Mouse (Mus musculus): ENCODE results near the gene Tardbp. TPM values are rescaled to one million over a fixed set of nuclear protein-coding genes. Genes with fewer than 3 reads are reported as not detected.
A peak's percentile ranks its signal among the peaks of the same experiment; 100 is the strongest.

The Tardbp gene
- total RNA-seq, 2 experiments from 2014 or later = 199 to 221 TPM

- DNase-seq (ENCODE audit: low spot score in 2 of 2) = no peak
These were observed 24.3 kb downstream of the Tardbp start, which contains the start of gene Masp2 for GRCm38 (mm10) chr4:148602357-148603120. Gene Masp2 (plus strand): TSS chr4:148602554.

GRCm38 (mm10) chr4:148601871-148602270, 24.9 kb downstream of the Tardbp start:
- no peak for DNase-seq (ENCODE audit: low spot score in 2 of 2)

GRCm38 (mm10) chr4:148600316-148600715, 26.5 kb downstream of the Tardbp start:
- DNase-seq (ENCODE audit: low spot score in 2 of 2) = no peak

- DNase-seq (ENCODE audit: low spot score in 2 of 2) = no peak
These were observed 28.0 kb downstream of the Tardbp start for GRCm38 (mm10) chr4:148598826-148599225.

GRCm38 (mm10) chr4:148596731-148597130, 30.1 kb downstream of the Tardbp start:
- no peak for DNase-seq (ENCODE audit: low spot score in 2 of 2)

- no peak for DNase-seq (ENCODE audit: low spot score in 2 of 2)
These were observed 30.9 kb downstream of the Tardbp start for GRCm38 (mm10) chr4:148595916-148596315.

- DNase-seq (ENCODE audit: low spot score in 2 of 2) = no peak
These were observed 32.8 kb downstream of the Tardbp start for GRCm38 (mm10) chr4:148593996-148594395.

GRCm38 (mm10) chr4:148591637-148592380, 35.0 kb downstream of the Tardbp start:
- DNase-seq (ENCODE audit: low spot score in 2 of 2) = no peak

- DNase-seq (ENCODE audit: low spot score in 2 of 2) = peak; percentile 95 to 97
These were observed 35.6 kb downstream of the Tardbp start, which contains the start of gene Srm for GRCm38 (mm10) chr4:148591171-148591630. Gene Srm (plus strand): TSS chr4:148591503.

- peak; percentile 33 to 45 for DNase-seq (ENCODE audit: low spot score in 2 of 2)
These were observed 36.2 kb downstream of the Tardbp start for GRCm38 (mm10) chr4:148590421-148591170.

- peak; percentile 64 to 72 for DNase-seq (ENCODE audit: low spot score in 2 of 2)
These were observed 37.3 kb downstream of the Tardbp start for GRCm38 (mm10) chr4:148589565-148589964.

GRCm38 (mm10) chr4:148588793-148589192, 38.0 kb downstream of the Tardbp start:
- peak; percentile 46 to 52 for DNase-seq (ENCODE audit: low spot score in 2 of 2)

- no peak for DNase-seq (ENCODE audit: low spot score in 2 of 2)
These were observed 40.2 kb downstream of the Tardbp start for GRCm38 (mm10) chr4:148586648-148587047.

- no peak for DNase-seq (ENCODE audit: low spot score in 2 of 2)
These were observed 43.6 kb downstream of the Tardbp start for GRCm38 (mm10) chr4:148583257-148583656.

- DNase-seq (ENCODE audit: low spot score in 2 of 2) = no peak
These were observed 45.4 kb downstream of the Tardbp start for GRCm38 (mm10) chr4:148581422-148581821.

- no peak for DNase-seq (ENCODE audit: low spot score in 2 of 2)
These were observed 46.1 kb downstream of the Tardbp start for GRCm38 (mm10) chr4:148580765-148581164.

- no peak for DNase-seq (ENCODE audit: low spot score in 2 of 2)
These were observed 53.6 kb downstream of the Tardbp start for GRCm38 (mm10) chr4:148573222-148573621.

- no peak for DNase-seq (ENCODE audit: low spot score in 2 of 2)
These were observed 56.0 kb downstream of the Tardbp start for GRCm38 (mm10) chr4:148570693-148571295.

GRCm38 (mm10) chr4:148570138-148570537, 56.7 kb downstream of the Tardbp start:
- DNase-seq (ENCODE audit: low spot score in 2 of 2) = no peak

- DNase-seq (ENCODE audit: low spot score in 2 of 2) = no peak
These were observed 63.2 kb downstream of the Tardbp start for GRCm38 (mm10) chr4:148563595-148563994.

- no peak for DNase-seq (ENCODE audit: low spot score in 2 of 2)
These were observed 64.1 kb downstream of the Tardbp start for GRCm38 (mm10) chr4:148562676-148563075.
